Mouse (Mus musculus) cerebral cortex, adult 2 months (tissue): ENCODE results near the gene Ccdc69.

Experiments used
- WGBS: fragments of 180-500 bp; shearing (Covaris S2); methylation state at CpG from one replicate; pipeline ENCODE4 v1.1.7; 2018; 5-methylcytosine and 5-hydroxymethylcytosine counted together

Gene Ccdc69

GRCm38 (mm10) chr11:55036601-55037000 is 41.3 kb downstream of the Ccdc69 start:
- 56% methylated on average over 3 of the region's 3 CpGs for WGBS

GRCm38 (mm10) chr11:55033040-55033660 is 44.8 kb downstream of the Ccdc69 start, which contains the start of gene Anxa6:
Gene Anxa6 (minus strand): TSS chr11:55033445.
- WGBS = under 1% methylated on average over 41 of the region's 41 CpGs

- 7% methylated on average over 5 of the region's 5 CpGs for WGBS
Observed at GRCm38 (mm10) chr11:55032286-55032685, 45.6 kb downstream of the Ccdc69 start.

GRCm38 (mm10) chr11:55031991-55032280 is 46.0 kb downstream of the Ccdc69 start:
- WGBS = 0% methylated on average over 3 of the region's 4 CpGs

GRCm38 (mm10) chr11:55031211-55031990 is 46.5 kb downstream of the Ccdc69 start:
- WGBS = 34% methylated on average over 10 of the region's 10 CpGs

- whole genome bisulfite sequencing = 68% methylated on average over 2 of the region's 2 CpGs
Observed at GRCm38 (mm10) chr11:55028509-55028908, 49.4 kb downstream of the Ccdc69 start.

- WGBS = 84% methylated on average over 2 of the region's 2 CpGs
Observed at GRCm38 (mm10) chr11:55027204-55027855, 50.6 kb downstream of the Ccdc69 start.

- WGBS = 38% methylated on average over 4 of the region's 4 CpGs
Observed at GRCm38 (mm10) chr11:55025896-55026295, 52.0 kb downstream of the Ccdc69 start.

GRCm38 (mm10) chr11:55023583-55023982 is 54.3 kb downstream of the Ccdc69 start:
- WGBS = 73% methylated on average over 3 of the region's 3 CpGs

GRCm38 (mm10) chr11:55023049-55023564 is 54.8 kb downstream of the Ccdc69 start:
- WGBS = 14% methylated on average over 10 of the region's 10 CpGs

GRCm38 (mm10) chr11:55022508-55022907 is 55.4 kb downstream of the Ccdc69 start:
- 45% methylated on average over 5 of the region's 5 CpGs for WGBS

GRCm38 (mm10) chr11:55021859-55022258 is 56.1 kb downstream of the Ccdc69 start:
- 48% methylated on average over 6 of the region's 6 CpGs for WGBS

- WGBS = 87% methylated on average over 2 of the region's 2 CpGs
Observed at GRCm38 (mm10) chr11:55019711-55020110, 58.2 kb downstream of the Ccdc69 start.

GRCm38 (mm10) chr11:55018034-55018433 is 59.9 kb downstream of the Ccdc69 start:
- WGBS = 52% methylated on average over 6 of the region's 6 CpGs

GRCm38 (mm10) chr11:55017201-55017600 is 60.7 kb downstream of the Ccdc69 start:
- 32% methylated on average over 2 of the region's 2 CpGs for WGBS

- WGBS = 52% methylated on average over 1 of the region's 1 CpGs
Observed at GRCm38 (mm10) chr11:55016758-55017157, 61.2 kb downstream of the Ccdc69 start.

GRCm38 (mm10) chr11:55015831-55016241 is 62.1 kb downstream of the Ccdc69 start:
- 23% methylated on average over 9 of the region's 9 CpGs for WGBS

GRCm38 (mm10) chr11:55015264-55015663 is 62.7 kb downstream of the Ccdc69 start:
- WGBS = 38% methylated on average over 3 of the region's 3 CpGs

GRCm38 (mm10) chr11:55013802-55014201 is 64.1 kb downstream of the Ccdc69 start:
- 84% methylated on average over 6 of the region's 6 CpGs for WGBS

- 66% methylated on average over 5 of the region's 5 CpGs for WGBS
Observed at GRCm38 (mm10) chr11:55012551-55013521, 65.1 kb downstream of the Ccdc69 start.

GRCm38 (mm10) chr11:55011440-55011839 is 66.5 kb downstream of the Ccdc69 start:
- 54% methylated on average over 3 of the region's 3 CpGs for whole genome bisulfite sequencing
